Mouse (Mus musculus) hindbrain, embryonic 14.5 days (tissue): ENCODE data around the gene Astn2. TPM values are rescaled to one million over a fixed set of nuclear protein-coding genes. Genes with fewer than 3 reads are reported as not detected.
A peak's percentile ranks its signal among the peaks of the same experiment; 100 is the strongest.

ENCODE experiments used
- ATAC-seq: fragments of 200-750 bp; cut with Nextera tagmentation; 2 replicates; pipeline ENCODE4 v1.8.0; 2017; ENCODE audit warnings: moderate number of reproducible peaks, mild to moderate bottlenecking, moderate TSS enrichment, moderate library complexity; ENCODE audit not compliant: low FRiP score
- DNase-seq: peaks from one replicate; pipeline ENCODE4 v3.0.0-alpha.2; 2015; ENCODE audit warnings: low spot score
- H3K27ac ChIP-seq: fragments of 300-500 bp; sonication (generic); 2 replicates; pipeline ENCODE4 v1.5.1; 2014; ENCODE audit warnings: mild to moderate bottlenecking, moderate library complexity
- H3K27me3 ChIP-seq: fragments of 300-500 bp; sonication (generic); 2 replicates; pipeline ENCODE4 v1.6.1; 2014; ENCODE audit warnings: mild to moderate bottlenecking, low read length, mixed read lengths; ENCODE audit not compliant: control insufficient read depth, insufficient read depth
- H3K36me3 ChIP-seq: fragments of 300-500 bp; sonication (generic); replicated peaks from 2 replicates; pipeline ENCODE4 v1.6.1; 2014; ENCODE audit not compliant: control insufficient read depth, insufficient read depth
- H3K4me1 ChIP-seq: fragments of 300-500 bp; sonication (generic); replicated peaks from 2 replicates; pipeline ENCODE4 v1.6.1; 2014; ENCODE audit warnings: antibody characterized with exemption, low read length, mixed read lengths; ENCODE audit not compliant: control insufficient read depth, insufficient read depth
- H3K4me2 ChIP-seq: fragments of 300-500 bp; sonication (generic); replicated peaks from 2 replicates; pipeline ENCODE4 v1.6.1; 2014; ENCODE audit warnings: mild to moderate bottlenecking, moderate library complexity
- H3K4me3 ChIP-seq: fragments of 300-500 bp; sonication (generic); replicated peaks from 2 replicates; pipeline ENCODE4 v1.5.1; 2014; ENCODE audit warnings: mild to moderate bottlenecking, low read length
- H3K9ac ChIP-seq: fragments of 300-500 bp; sonication (generic); 2 replicates; pipeline ENCODE4 v1.6.1; 2014
- H3K9me3 ChIP-seq: fragments of 300-500 bp; sonication (generic); 2 replicates; pipeline ENCODE4 v1.6.1; 2016; ENCODE audit warnings: low read length; ENCODE audit not compliant: control insufficient read depth
- WGBS: fragments of 180-500 bp; shearing (Covaris S2); extraction: QIAGEN DNeasy Blood & Tissue Kit; methylation state at CpG from one replicate; pipeline ENCODE4 v1.1.7; 2014; 5-methylcytosine and 5-hydroxymethylcytosine counted together
- polyA plus RNA-seq: library from polyadenylated mRNA; unstranded; fragments of >200 nt; fragmentation: Nextera tagmentation; extraction: Ambion mirVana; gene quantifications from 2 replicates; pipeline ENCODE4 v1.2.1, GENCODE M21; 2014

The Astn2 gene
- 4.3 and 4.4 TPM in 2 replicates for polyA plus RNA-seq

DNA sequence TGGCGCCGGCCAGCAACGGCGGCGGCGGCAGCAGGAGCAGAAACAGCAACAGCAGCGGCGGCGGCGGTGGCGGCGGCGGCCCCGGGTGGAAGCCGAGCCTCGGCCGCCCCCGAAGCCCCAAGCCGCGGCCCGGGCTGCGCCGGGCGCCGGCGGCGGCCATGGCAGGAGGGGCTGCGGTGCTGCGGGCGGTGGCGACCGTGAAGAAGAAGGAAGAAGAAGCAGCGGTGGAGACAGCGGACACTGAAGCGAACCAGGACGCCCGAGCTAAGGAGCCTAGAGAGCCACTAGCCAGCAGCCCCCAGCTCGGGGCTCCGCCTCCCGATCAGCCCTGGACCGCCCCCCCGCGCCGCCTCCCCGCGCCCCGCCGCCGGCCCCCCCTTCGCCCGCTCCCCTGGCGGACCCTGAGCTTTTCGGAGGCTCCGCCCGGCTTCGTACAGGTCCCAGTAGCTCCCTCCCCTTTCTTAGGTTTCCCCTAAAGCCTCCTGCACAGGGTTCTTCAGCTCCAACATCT lies at the start of gene Astn2:
Gene Astn2 (minus strand): TSS at position 411 of the 511 bp plus-strand sequence.
- Histone ChIP-seq H3K27ac (peak within 1 kb of the TSS; percentile 90), H3K4me2 (peak within 1 kb of the TSS; percentile 81), H3K9ac (peak within 1 kb of the TSS; percentile 96), H3K4me3 (peak within 1 kb of the TSS; percentile 66), H3K36me3 (no peaks in the 10 kb centered on the region), H3K9me3 (no peaks in the 10 kb centered on the region), H3K4me1 (peaks cover 4% of the 10 kb centered on the region; the same call in 1 of the 2 replicates), H3K27me3 (no peaks in the 10 kb centered on the region)
- DNase-seq (peak; percentile 44), ATAC-seq (peak; percentile 77)
- under 1% methylated on average over 46 of the region's 56 CpGs for WGBS

DNA sequence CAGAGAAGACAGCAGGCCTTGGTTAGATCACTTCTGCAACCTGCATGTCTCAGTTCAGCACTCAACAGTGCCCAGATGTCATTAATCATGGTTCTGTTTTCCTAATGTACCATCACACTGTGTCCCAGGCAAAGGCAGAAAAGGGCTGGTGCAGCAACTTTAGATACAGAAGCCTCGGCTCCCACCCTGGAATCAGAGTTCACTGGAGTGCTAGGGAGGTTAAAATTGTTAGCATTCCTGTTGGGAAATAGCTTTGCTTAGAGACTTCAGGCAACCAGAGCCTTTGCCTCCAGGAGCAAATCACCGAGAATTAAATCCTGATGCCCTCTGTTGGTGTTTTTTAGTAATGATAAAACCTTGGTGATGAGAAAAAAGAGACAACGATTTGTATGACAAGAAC lies 45.7 kb upstream of the Astn2 start:
- Histone ChIP-seq H3K27ac (no peak overlapping the region), H3K4me1 (no peaks in the 10 kb centered on the region), H3K9me3 (no peaks in the 10 kb centered on the region), H3K4me3 (no peak overlapping the region), H3K36me3 (no peaks in the 10 kb centered on the region), H3K4me2 (no peak overlapping the region), H3K27me3 (no peaks in the 10 kb centered on the region), H3K9ac (no peak overlapping the region)
- ATAC-seq = no peak; the same call in 1 of the 2 replicates
- WGBS = 37% methylated on average over 3 of the region's 3 CpGs
- peak; percentile 45 for DNase-seq

DNA sequence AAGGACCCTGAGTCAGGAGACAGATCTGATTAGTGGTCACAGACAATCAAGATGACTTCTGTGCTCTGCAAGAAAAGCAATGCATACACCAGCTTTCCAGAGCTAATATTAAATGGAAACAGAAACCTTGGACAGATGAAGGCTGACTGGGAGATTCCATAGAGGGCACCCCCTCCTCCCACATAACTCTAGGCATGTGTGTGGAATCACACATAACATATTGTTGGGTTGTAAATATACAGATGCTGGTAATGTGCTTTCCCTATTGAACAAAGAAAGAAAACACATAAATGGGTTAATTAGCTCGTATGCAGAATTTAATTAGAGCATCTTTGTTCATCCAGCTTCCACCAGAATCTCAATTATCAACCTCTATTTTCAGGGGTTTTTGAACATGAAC lies 26.8 kb upstream of the Astn2 start:
- WGBS = 41% methylated on average over 1 of the region's 1 CpGs
- no peaks in the 10 kb centered on the region for H3K36me3 ChIP-seq
- H3K4me1 ChIP-seq = no peaks in the 10 kb centered on the region
- no peaks in the 10 kb centered on the region for H3K9me3 ChIP-seq
- H3K27ac ChIP-seq = no peak overlapping the region
- no peak overlapping the region for H3K4me2 ChIP-seq
- no peaks in the 10 kb centered on the region for H3K27me3 ChIP-seq
- DNase-seq (no peak), ATAC-seq (no peak)
- no peak overlapping the region for H3K4me3 ChIP-seq
- no peak overlapping the region for H3K9ac ChIP-seq

DNA sequence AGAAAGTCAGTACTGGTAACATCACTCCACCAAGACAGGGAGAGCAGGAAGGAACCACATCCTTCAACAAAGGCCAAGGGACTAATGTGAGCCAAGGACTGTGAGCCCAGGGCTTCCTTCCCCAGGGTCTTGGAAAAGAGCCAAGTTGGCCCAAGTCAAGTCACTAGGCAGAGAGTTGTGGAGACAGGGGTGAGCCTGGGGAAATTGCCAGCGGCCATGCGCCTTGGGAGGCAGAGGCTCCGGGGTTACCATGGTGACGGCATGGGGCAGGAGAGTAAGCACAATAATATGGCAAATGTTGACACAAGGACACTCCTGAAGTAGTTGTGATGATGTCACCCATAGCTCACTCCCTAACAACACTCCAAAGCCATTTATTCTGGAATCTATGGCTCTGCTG lies 21.4 kb upstream of the Astn2 start:
- ATAC-seq = peak; percentile 91
- no peak overlapping the region for H3K27ac ChIP-seq
- no peaks in the 10 kb centered on the region for H3K9me3 ChIP-seq

DNA sequence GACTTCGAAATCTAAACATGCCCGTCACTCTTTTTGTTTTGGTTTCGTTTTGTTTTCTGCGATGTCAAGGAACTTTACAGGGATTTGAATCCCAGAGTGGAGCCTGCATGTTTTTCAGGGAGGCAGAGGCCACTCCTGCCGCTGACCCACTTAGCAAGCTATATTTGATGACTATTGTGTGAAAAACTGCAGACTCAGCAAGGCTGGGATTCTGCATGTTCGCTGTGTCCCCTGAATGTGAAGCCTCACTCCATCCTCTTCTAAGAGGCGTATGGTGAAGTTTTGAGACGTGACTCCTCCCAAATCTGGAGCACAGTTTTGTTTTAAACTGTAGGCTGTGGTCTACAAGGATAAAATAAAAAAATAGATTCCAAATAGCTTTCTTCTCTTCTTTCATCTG lies 10.4 kb upstream of the Astn2 start:
- WGBS = 77% methylated on average over 8 of the region's 8 CpGs

More for the DNA sequence above, 21.4 kb upstream of the Astn2 start:
- H3K4me1 ChIP-seq = no peaks in the 10 kb centered on the region
- no peaks in the 10 kb centered on the region for H3K36me3 ChIP-seq
- H3K9ac ChIP-seq = no peak overlapping the region
- no peak overlapping the region for H3K4me2 ChIP-seq
- peak; percentile 40 for DNase-seq
- H3K4me3 ChIP-seq = no peak overlapping the region
- H3K27me3 ChIP-seq = no peaks in the 10 kb centered on the region
- WGBS = 53% methylated on average over 4 of the region's 4 CpGs

DNA sequence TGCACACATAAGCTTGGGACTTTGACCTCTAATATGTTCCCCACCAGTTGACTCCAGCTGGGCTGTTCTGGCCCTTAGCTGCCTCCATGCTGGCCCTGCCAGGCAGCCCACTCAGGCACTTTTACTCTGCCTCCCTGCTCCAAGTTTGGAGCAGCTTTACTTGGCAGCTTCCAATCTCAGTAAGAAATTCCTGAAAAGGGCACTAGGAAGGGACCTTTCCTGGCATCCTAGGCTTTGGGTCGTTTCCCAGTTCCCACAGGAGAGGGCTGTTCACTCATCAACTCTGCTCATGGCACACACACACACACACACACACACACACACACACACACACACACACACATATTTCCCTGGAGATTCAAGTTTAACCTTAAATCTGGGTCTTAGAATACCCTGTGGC lies 675 bp upstream of the Astn2 start:
- no peaks in the 10 kb centered on the region for H3K9me3 ChIP-seq
- H3K4me1 ChIP-seq = peaks cover 4% of the 10 kb centered on the region; the same call in 1 of the 2 replicates
- ATAC-seq (no peak), DNase-seq (no peak)
- H3K27me3 ChIP-seq = no peaks in the 10 kb centered on the region
- H3K4me2 ChIP-seq = peak overlapping the region; percentile 81; the same call in 1 of the 2 replicates
- no peak overlapping the region for H3K9ac ChIP-seq
- H3K36me3 ChIP-seq = no peaks in the 10 kb centered on the region
- H3K4me3 ChIP-seq = no peak overlapping the region
- WGBS = 33% methylated on average over 1 of the region's 1 CpGs
- H3K27ac ChIP-seq = no peak overlapping the region

More for the DNA sequence above, 10.4 kb upstream of the Astn2 start:
- Histone ChIP-seq H3K27ac (no peak overlapping the region), H3K4me1 (no peaks in the 10 kb centered on the region), H3K9ac (no peak overlapping the region), H3K36me3 (no peaks in the 10 kb centered on the region), H3K4me3 (no peak overlapping the region), H3K4me2 (no peak overlapping the region), H3K9me3 (no peaks in the 10 kb centered on the region), H3K27me3 (no peaks in the 10 kb centered on the region)
- DNase-seq (no peak), ATAC-seq (no peak)

DNA sequence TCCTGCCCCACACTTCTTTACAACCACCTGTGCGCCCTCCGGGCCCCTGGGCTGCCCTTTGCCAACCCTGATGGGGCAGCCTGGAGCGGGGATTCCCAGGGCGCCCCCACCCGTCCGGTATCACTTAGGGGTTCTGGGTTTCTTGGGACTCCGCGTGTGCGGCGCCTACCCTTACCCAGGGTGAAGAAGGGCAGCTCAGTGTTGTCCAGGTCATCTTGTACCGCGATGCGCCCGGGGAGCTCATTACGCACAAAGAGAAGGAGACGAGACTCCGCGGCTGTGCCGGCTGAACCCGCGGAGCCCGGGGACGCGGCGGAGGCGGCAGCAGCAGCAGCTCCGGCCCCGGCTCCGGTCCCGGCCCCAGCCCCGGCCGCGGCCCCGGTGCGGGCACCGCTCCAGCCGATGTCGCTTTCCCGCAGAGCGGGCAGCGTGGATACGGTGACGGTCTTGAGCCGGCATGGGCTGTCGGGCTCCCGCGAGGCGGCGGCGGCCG lies 657 bp downstream of the Astn2 start:
- DNase-seq (peak; percentile 30), ATAC-seq (peak; percentile 51)
- H3K4me1 ChIP-seq = peaks cover 4% of the 10 kb centered on the region; the same call in 1 of the 2 replicates
- H3K9ac ChIP-seq = peak overlapping the region; percentile 96
- H3K27ac ChIP-seq = peak overlapping the region; percentile 90
- peak overlapping the region; percentile 66 for H3K4me3 ChIP-seq
- no peaks in the 10 kb centered on the region for H3K9me3 ChIP-seq
- H3K36me3 ChIP-seq = no peaks in the 10 kb centered on the region
- H3K4me2 ChIP-seq = peak overlapping the region; percentile 81
- under 1% methylated on average over 38 of the region's 51 CpGs for WGBS
- no peaks in the 10 kb centered on the region for H3K27me3 ChIP-seq

DNA sequence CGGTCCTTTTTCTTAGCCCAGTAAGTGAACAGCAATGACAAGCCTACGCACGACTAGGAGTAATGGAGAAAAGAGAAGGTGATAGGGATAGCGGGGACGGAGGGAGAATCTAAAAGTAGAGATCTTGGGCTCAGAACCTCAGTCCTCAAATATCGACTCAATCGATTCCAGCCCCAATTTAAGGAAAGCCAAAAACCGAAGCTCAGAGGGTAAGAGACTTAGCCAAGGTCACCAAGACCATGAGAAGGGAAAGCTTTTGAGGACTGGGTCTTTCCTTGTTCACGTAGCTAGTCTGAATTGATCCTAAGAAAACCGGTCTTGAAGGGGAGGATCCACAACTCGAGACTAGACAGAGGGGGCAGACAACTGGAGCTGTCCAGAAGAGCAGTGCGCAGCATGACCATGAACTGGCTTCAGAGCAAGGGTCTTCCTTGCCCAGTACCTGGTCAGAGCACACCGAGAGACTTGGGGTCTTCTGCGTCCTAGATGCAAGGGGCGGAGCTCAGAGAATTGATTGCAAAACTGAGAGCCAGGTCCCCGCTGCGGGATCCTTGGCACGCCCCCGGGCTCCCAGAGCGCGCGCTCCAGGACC lies 1.2 kb downstream of the Astn2 start:
- Histone ChIP-seq H3K36me3 (no peaks in the 10 kb centered on the region), H3K27me3 (no peaks in the 10 kb centered on the region), H3K27ac (peak overlapping the region; percentile 90), H3K9ac (peak overlapping the region; percentile 96), H3K9me3 (no peaks in the 10 kb centered on the region), H3K4me1 (peaks cover 4% of the 10 kb centered on the region; the same call in 1 of the 2 replicates), H3K4me3 (peak overlapping the region; percentile 66), H3K4me2 (peak overlapping the region; percentile 81)
- DNase-seq (no peak), ATAC-seq (peak; percentile 25; the same call in 1 of the 2 replicates)
- WGBS = under 1% methylated on average over 22 of the region's 22 CpGs

DNA sequence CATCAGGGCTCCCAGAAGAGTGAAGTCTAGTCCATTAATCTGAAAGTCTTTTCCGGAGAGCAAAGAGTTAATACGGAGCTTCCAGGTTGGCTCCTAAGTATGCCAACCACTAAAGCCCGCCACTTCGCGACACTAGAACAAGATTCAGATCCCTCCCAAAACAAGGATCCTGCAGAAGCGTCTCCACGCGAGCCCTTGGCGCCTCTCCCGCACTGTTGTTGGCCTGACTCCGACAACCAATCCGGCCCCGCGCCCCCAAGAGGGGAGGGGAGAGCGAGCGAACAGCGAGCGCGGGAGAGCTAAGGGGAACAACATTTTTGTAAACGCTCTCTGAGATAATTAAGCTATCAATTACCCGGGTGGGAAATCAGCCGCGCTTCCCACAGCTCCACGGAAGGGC lies 1.8 kb downstream of the Astn2 start:
- 0 out of 2 replicates have a peak, but pooled peaks have one; percentile 13 for ATAC-seq
- Histone ChIP-seq H3K9me3 (no peaks in the 10 kb centered on the region), H3K27me3 (no peaks in the 10 kb centered on the region), H3K9ac (peak overlapping the region; percentile 96), H3K36me3 (no peaks in the 10 kb centered on the region), H3K4me2 (peak overlapping the region; percentile 81), H3K4me3 (peak overlapping the region; percentile 66), H3K27ac (peak overlapping the region; percentile 90), H3K4me1 (peaks cover 4% of the 10 kb centered on the region; the same call in 1 of the 2 replicates)
- WGBS = 2% methylated on average over 24 of the region's 24 CpGs
- DNase-seq = peak; percentile 70
